Mouse (Mus musculus) lung, postnatal 0 days (tissue): ENCODE results near the gene Tigd3. TPM values are rescaled to one million over a fixed set of nuclear protein-coding genes. Genes with fewer than 3 reads are reported as not detected.

Experiments used
- ATAC-seq: fragments of 200-750 bp; cut with Nextera tagmentation; 2 replicates; pipeline ENCODE4 v1.8.0; 2017; ENCODE audit warnings: moderate library complexity
- DNase-seq: peaks from one replicate; pipeline ENCODE4 v3.0.0-alpha.2; 2016; ENCODE audit warnings: low spot score
- H3K27ac ChIP-seq: fragments of 300-500 bp; sonication (generic); 2 replicates; pipeline ENCODE4 v1.5.1; 2014; ENCODE audit warnings: antibody characterized with exemption, mild to moderate bottlenecking, low read length, mixed read lengths
- H3K27me3 ChIP-seq: fragments of 300-500 bp; sonication (generic); replicated peaks from 2 replicates; pipeline ENCODE4 v1.6.1; 2014; ENCODE audit warnings: low read length, mixed read lengths; ENCODE audit not compliant: insufficient read depth
- H3K36me3 ChIP-seq: fragments of 300-500 bp; sonication (generic); 2 replicates; pipeline ENCODE4 v1.6.1; 2014; ENCODE audit warnings: low read length, mixed read lengths; ENCODE audit not compliant: insufficient read depth
- H3K4me1 ChIP-seq: fragments of 300-500 bp; sonication (generic); 2 replicates; pipeline ENCODE4 v1.6.1; 2014; ENCODE audit warnings: antibody characterized with exemption, low read depth, low read length, mixed read lengths; ENCODE audit not compliant: insufficient read depth
- H3K4me2 ChIP-seq: fragments of 300-500 bp; sonication (generic); replicated peaks from 2 replicates; pipeline ENCODE4 v1.6.1; 2014; ENCODE audit warnings: low read depth, mild to moderate bottlenecking, low read length, moderate library complexity, mixed read lengths
- H3K4me3 ChIP-seq: fragments of 300-500 bp; sonication (generic); 2 replicates; pipeline ENCODE4 v1.5.1; 2014; ENCODE audit warnings: low read depth, low read length
- H3K9ac ChIP-seq: fragments of 300-500 bp; sonication (generic); replicated peaks from 2 replicates; pipeline ENCODE4 v1.6.1; 2014; ENCODE audit warnings: low read depth, mild to moderate bottlenecking
- H3K9me3 ChIP-seq: fragments of 300-500 bp; sonication (generic); 2 replicates; pipeline ENCODE4 v1.6.1; 2016; ENCODE audit warnings: low read length, mixed read lengths
- CTCF ChIP-seq: IDR thresholded peaks from 2 replicates; pipeline ENCODE4 v1.5.1; 2016; ENCODE audit warnings: antibody characterized with exemption, mild to moderate bottlenecking
- EP300 ChIP-seq: IDR thresholded peaks from 2 replicates; pipeline ENCODE4 v1.6.1; 2016; ENCODE audit warnings: antibody characterized with exemption, mild to moderate bottlenecking, control low read depth
- WGBS: fragments of 180-500 bp; shearing (Covaris S2); extraction: QIAGEN DNeasy Blood & Tissue Kit; methylation state at CpG from one replicate; pipeline ENCODE4 v1.1.7; 2014; 5-methylcytosine and 5-hydroxymethylcytosine counted together
- polyA plus RNA-seq: library from polyadenylated mRNA; unstranded; fragments of >200 nt; fragmentation: Nextera tagmentation; extraction: Ambion mirVana; gene quantifications from 2 replicates; pipeline ENCODE4 v1.2.1, GENCODE M21; 2015

The Tigd3 gene
- polyA plus RNA-seq, 1 experiment from 2014 or later = 1.3 TPM

DNA sequence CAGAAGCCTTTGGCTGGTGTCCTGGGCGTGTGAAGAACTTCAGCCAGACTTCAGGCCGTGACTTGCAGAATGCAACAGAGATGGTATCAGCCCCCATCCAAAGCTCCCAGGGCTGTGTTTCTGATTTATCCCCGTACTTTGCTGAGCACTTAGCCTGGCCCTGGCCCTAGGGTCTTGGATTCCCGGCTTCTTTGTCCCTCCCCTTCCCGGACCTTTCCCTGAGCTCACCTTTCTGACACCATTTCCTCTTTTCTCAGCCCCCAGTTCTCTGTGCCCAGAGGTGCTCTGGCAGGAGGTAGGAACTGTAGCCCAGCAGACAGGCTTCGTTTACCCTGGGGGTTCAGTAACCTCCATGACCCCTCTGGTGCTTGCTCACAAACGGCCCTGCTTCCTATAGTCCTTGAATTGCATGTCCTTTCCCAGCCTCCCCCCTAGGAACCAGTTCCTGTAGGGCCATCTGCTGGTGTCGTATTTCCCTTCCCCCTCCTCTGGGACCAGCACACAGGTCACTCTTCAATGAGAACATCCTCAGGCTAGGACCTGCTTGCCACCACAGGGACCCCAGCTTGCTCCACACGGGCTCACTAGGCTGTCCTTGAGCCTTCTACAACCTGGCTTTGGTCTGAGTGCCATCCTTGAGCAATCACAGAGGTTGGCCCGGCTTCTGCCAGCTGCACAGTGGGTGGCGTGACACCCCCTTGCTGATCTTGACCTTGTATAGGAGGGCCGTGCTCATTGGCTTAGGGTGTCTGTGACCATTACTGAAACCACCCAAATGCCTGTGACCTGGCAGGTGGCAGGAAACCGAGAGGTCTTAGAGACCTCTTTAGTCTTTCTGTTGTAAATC lies 44.9 kb downstream of the Tigd3 start:
- peaks cover 36% of the 10 kb centered on the region for H3K4me1 ChIP-seq

DNA sequence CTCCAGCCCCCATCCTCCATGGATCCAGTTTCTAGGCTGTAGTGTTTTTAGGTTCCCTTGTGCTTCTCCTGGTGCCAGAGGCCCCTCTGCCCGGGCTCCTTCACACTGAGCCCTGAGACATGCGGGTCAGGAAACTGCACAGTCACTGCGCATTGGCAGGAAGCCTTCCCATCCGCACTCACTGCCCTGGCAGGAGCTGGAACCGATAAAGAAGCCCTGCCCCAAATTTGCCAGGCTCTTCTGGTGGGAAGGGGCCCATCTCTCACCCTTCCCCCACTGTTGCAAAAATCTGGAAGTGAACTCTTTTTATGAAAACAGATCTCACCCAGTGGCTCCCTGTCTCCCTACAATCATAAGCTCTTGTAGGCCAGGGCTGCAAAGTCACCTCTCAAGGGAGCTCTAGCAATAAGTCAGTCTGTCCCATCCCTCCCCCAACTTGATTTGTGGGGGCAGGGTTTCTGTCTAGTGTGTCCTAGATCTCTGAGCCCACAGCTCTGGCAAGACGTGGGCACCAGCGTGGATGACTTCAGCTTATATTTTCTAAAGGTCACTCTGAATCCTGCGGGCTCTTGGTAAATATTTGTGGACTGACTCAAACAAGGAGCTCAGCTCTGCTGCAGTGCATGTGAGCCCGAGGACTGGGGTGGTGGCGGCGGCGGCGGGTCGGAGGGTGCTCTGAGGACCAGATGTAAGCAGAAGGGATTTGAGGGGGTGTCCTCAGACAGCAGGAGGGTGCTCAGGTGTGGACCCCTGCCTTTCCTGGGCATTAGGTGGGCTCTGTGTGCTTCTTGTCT lies 45.7 kb downstream of the Tigd3 start:
- peak; percentile 92 for DNase-seq
- peak overlapping the region; percentile 100 for H3K27ac ChIP-seq
- TF ChIP-seq CTCF (no peak), EP300 (peak; percentile 83)
- peak overlapping the region; percentile 15; the same call in 1 of the 2 replicates for H3K4me3 ChIP-seq
- H3K27me3 ChIP-seq = no peaks in the 10 kb centered on the region
- H3K4me1 ChIP-seq = peaks cover 36% of the 10 kb centered on the region
- ATAC-seq = peak; percentile 0; the same call in 1 of the 2 replicates
- H3K9ac ChIP-seq = peak overlapping the region; percentile 65
- no peaks in the 10 kb centered on the region for H3K9me3 ChIP-seq
- 19% methylated on average over 14 of the region's 14 CpGs for WGBS
- peaks cover 12% of the 10 kb centered on the region; the same call in 1 of the 2 replicates for H3K36me3 ChIP-seq
- peak overlapping the region; percentile 55 for H3K4me2 ChIP-seq

More for the DNA sequence above, 44.9 kb downstream of the Tigd3 start:
- H3K9ac ChIP-seq = peak overlapping the region; percentile 65
- ATAC-seq = no peak
- no peaks in the 10 kb centered on the region for H3K27me3 ChIP-seq
- TF ChIP-seq EP300 (no peak; the same call in 1 of the 2 replicates), CTCF (peak; percentile 25)
- no peaks in the 10 kb centered on the region for H3K9me3 ChIP-seq
- H3K4me3 ChIP-seq = peak overlapping the region; percentile 15; the same call in 1 of the 2 replicates
- WGBS = 18% methylated on average over 13 of the region's 13 CpGs
- H3K27ac ChIP-seq = peak overlapping the region; percentile 100
- peak overlapping the region; percentile 55 for H3K4me2 ChIP-seq
- DNase-seq = peak; percentile 79
- H3K36me3 ChIP-seq = peaks cover 12% of the 10 kb centered on the region; the same call in 1 of the 2 replicates

DNA sequence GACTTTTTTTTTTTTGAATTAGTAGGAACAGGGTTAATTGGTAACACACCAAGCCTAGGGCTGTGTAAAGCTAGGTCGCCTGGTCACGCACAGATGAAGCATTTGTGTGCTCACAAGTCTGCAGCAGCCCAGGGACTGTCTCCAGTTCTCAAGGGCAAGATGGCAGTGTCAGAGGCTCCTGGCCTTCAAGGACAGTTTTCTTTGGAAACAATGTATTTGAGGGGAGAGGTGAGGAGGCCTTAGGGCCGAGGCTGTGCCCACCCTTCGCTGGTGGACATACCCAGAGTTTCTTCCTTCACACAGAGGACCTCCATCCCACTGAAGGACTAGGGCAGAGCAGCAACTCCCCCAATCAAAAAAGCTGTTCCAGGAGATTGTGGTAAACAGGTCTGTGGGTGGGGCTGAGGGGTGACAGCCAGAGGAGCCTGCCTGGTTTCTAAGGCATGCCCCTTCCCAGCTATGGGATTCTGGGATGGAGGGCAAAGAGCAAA lies 46.6 kb downstream of the Tigd3 start:
- DNase-seq = peak; percentile 30
- TF ChIP-seq CTCF (no peak), EP300 (no peak)
- Histone ChIP-seq H3K4me3 (peak overlapping the region; percentile 4; the same call in 1 of the 2 replicates), H3K9me3 (no peaks in the 10 kb centered on the region), H3K27me3 (no peaks in the 10 kb centered on the region), H3K4me2 (peak overlapping the region; percentile 55), H3K4me1 (peaks cover 36% of the 10 kb centered on the region), H3K9ac (peak overlapping the region; percentile 65), H3K27ac (peak overlapping the region; percentile 100), H3K36me3 (0 out of 2 replicates have a peak, but pooled peaks cover 3% of the 10 kb centered on the region)
- no peak for ATAC-seq
- WGBS = 49% methylated on average over 4 of the region's 4 CpGs

GRCm38 (mm10) chr19:5846557-5847305 lies 47.2 kb downstream of the Tigd3 start:
- H3K27ac ChIP-seq = peak overlapping the region; percentile 100
- H3K9ac ChIP-seq = peak overlapping the region; percentile 68
- WGBS = 5% methylated on average over 16 of the region's 16 CpGs
- H3K36me3 ChIP-seq = no peaks in the 10 kb centered on the region
- peak overlapping the region; percentile 55 for H3K4me2 ChIP-seq
- H3K27me3 ChIP-seq = no peaks in the 10 kb centered on the region
- DNase-seq = peak; percentile 100
- TF ChIP-seq EP300 (peak; percentile 98), CTCF (peak; percentile 33)
- no peaks in the 10 kb centered on the region for H3K9me3 ChIP-seq
- peaks cover 32% of the 10 kb centered on the region for H3K4me1 ChIP-seq
- peak overlapping the region; percentile 63 for H3K4me3 ChIP-seq
- peak; percentile 76 for ATAC-seq

DNA sequence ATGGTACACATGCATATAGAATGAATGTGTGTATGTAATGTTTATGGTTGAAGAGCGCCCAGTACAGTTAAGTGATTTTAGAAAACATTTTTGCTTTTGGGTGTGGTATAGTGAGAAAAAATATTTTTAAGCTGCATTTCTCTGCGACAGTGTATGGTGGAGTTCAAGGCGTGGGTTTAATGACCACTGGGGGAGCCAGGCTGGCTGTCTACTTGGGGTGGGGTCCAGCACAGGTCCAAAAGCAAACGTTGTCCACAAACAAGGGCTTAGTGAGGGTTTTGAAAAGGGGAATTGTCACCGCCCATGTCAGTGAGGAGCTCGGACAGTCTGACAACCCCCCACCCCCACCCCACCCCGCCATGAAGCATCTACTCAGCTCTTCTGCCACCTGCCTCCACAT lies 47.8 kb downstream of the Tigd3 start:
- H3K36me3 ChIP-seq = no peaks in the 10 kb centered on the region
- H3K9me3 ChIP-seq = no peaks in the 10 kb centered on the region
- peak overlapping the region; percentile 63 for H3K4me3 ChIP-seq
- TF ChIP-seq CTCF = peak; percentile 29
- no peak for TF ChIP-seq EP300
- 0% methylated on average over 7 of the region's 7 CpGs for WGBS
- H3K27ac ChIP-seq = peak overlapping the region; percentile 100
- no peaks in the 10 kb centered on the region for H3K27me3 ChIP-seq
- H3K9ac ChIP-seq = peak overlapping the region; percentile 68
- peak overlapping the region; percentile 55 for H3K4me2 ChIP-seq
- peaks cover 32% of the 10 kb centered on the region for H3K4me1 ChIP-seq
- ATAC-seq (peak; percentile 4), DNase-seq (peak; percentile 76)
